Mouse (Mus musculus): Measurements from ENCODE around the gene Vps26a.
A peak's percentile ranks its signal among the peaks of the same experiment; 100 is the strongest.
"Not testable (repeated sequence)": the region's sequence is repeated elsewhere in the genome, so short reads cannot be mapped to it uniquely, and the experiment has no call there.

The Vps26a gene

GRCm38 (mm10) chr10:62500916-62501615, 14.5 kb upstream of the Vps26a start:
- DNase-seq (ENCODE audit: low spot score), result no peak

GRCm38 (mm10) chr10:62500088-62500915, 13.7 kb upstream of the Vps26a start:
- DNase-seq (ENCODE audit: low spot score), result peak; percentile 53

GRCm38 (mm10) chr10:62491681-62492080, 5.1 kb upstream of the Vps26a start:
- DNase-seq (ENCODE audit: low spot score), result not testable (repeated sequence)

- DNase-seq (ENCODE audit: low spot score), result peak; percentile 37
These were observed 1.7 kb upstream of the Vps26a start for GRCm38 (mm10) chr10:62488266-62488665.

GRCm38 (mm10) chr10:62485878-62486582, 575 bp downstream of the Vps26a start:
- peak; percentile 60 for DNase-seq (ENCODE audit: low spot score)

GRCm38 (mm10) chr10:62481108-62481852, 5.3 kb downstream of the Vps26a start:
- no peak for DNase-seq (ENCODE audit: low spot score)

GRCm38 (mm10) chr10:62476980-62477379, 9.6 kb downstream of the Vps26a start:
- no peak for DNase-seq (ENCODE audit: low spot score)

GRCm38 (mm10) chr10:62474944-62475343, 11.7 kb downstream of the Vps26a start:
- no peak for DNase-seq (ENCODE audit: low spot score)

- DNase-seq (ENCODE audit: low spot score), result no peak
These were observed 15.5 kb downstream of the Vps26a start for GRCm38 (mm10) chr10:62471105-62471504.

- no peak for DNase-seq (ENCODE audit: low spot score)
These were observed 16.9 kb downstream of the Vps26a start for GRCm38 (mm10) chr10:62469736-62470135.

- DNase-seq (ENCODE audit: low spot score), result no peak
These were observed 25.3 kb downstream of the Vps26a start for GRCm38 (mm10) chr10:62461321-62461720.

GRCm38 (mm10) chr10:62452001-62452400, 34.6 kb downstream of the Vps26a start:
- DNase-seq (ENCODE audit: low spot score), result not testable (repeated sequence)

- DNase-seq (ENCODE audit: low spot score), result no peak
These were observed 36.3 kb downstream of the Vps26a start for GRCm38 (mm10) chr10:62450280-62450640.

- peak; percentile 92 for DNase-seq (ENCODE audit: low spot score)
These were observed 37.0 kb downstream of the Vps26a start, which contains the start of the genes 4930507D05Rik and Supv3l1 for GRCm38 (mm10) chr10:62449364-62450279. 4930507D05Rik (plus strand) TSS chr10:62449489. Supv3l1 (minus strand) TSS chr10:62449738.

GRCm38 (mm10) chr10:62430427-62430826, 56.2 kb downstream of the Vps26a start:
- DNase-seq (ENCODE audit: low spot score), result no peak

GRCm38 (mm10) chr10:62425081-62425871, 61.3 kb downstream of the Vps26a start:
- DNase-seq (ENCODE audit: low spot score), result no peak

GRCm38 (mm10) chr10:62422255-62422654, 64.3 kb downstream of the Vps26a start, which contains the start of gene Hkdc1:
Hkdc1 (minus strand) TSS chr10:62422491.
- no peak for DNase-seq (ENCODE audit: low spot score)

GRCm38 (mm10) chr10:62421127-62421526, 65.5 kb downstream of the Vps26a start:
- no peak for DNase-seq (ENCODE audit: low spot score)

- DNase-seq (ENCODE audit: low spot score), result no peak
These were observed 66.2 kb downstream of the Vps26a start for GRCm38 (mm10) chr10:62420399-62420798.

- no peak for DNase-seq (ENCODE audit: low spot score)
These were observed 67.2 kb downstream of the Vps26a start for GRCm38 (mm10) chr10:62419422-62419821.
